Mouse (Mus musculus): Measurements from ENCODE around the gene Adrm1. TPM values are rescaled to one million over a fixed set of nuclear protein-coding genes. Genes with fewer than 3 reads are reported as not detected.
A peak's percentile ranks its signal among the peaks of the same experiment; 100 is the strongest.

Adrm1 gene
- total and polyA plus RNA-seq, 3 experiments: 287 to 312 TPM; not detected in 1

GRCm38 (mm10) chr2:180170151-180170805 lies 1.0 kb upstream of the Adrm1 start:
- no peak for TF ChIP-seq POLR2AphosphoS5 (IDR thresholded peaks at IDR 0.05; ENCODE audit: borderline replicate concordance, low read depth, low read length)
- no peak for TF ChIP-seq ELF1 (IDR thresholded peaks at IDR 0.05; ENCODE audit: low read depth, low read length)
- TF ChIP-seq POLR2AphosphoS2 (IDR thresholded peaks at IDR 0.05; ENCODE audit: low read length): no peak
- no peak for TF ChIP-seq USF2 (IDR thresholded peaks at IDR 0.05; ENCODE audit: borderline replicate concordance in 1 of 2, insufficient read depth in 1 of 2, low read depth in 1 of 2, low read length in 2 of 2)
- no peak for TF ChIP-seq USF1 (IDR thresholded peaks at IDR 0.05; ENCODE audit: low read depth, low read length)
- TF ChIP-seq KAT2A (conservative IDR thresholded peaks at IDR 0.05; ENCODE audit: low read depth, low read length): no peak
- no peak for TF ChIP-seq EP300 (IDR thresholded peaks at IDR 0.05; ENCODE audit: low read depth in 1 of 2, low read length in 2 of 2)
- TF ChIP-seq CHD1 (IDR thresholded peaks at IDR 0.05; ENCODE audit: low read depth, low read length): no peak
- TF ChIP-seq MYC (IDR thresholded peaks at IDR 0.05; ENCODE audit: low read depth, low read length): no peak
- no peak for TF ChIP-seq MYB (IDR thresholded peaks at IDR 0.05; ENCODE audit: low read depth, low read length)
- TF ChIP-seq UBTF (IDR thresholded peaks at IDR 0.05; ENCODE audit: borderline replicate concordance, insufficient read depth, low read depth, low read length): no peak
- TF ChIP-seq GATA1 (IDR thresholded peaks at IDR 0.05; ENCODE audit: low read depth, low read length): no peak
- no peak for TF ChIP-seq RCOR1 (IDR thresholded peaks at IDR 0.05; ENCODE audit: low read depth, low read length)
- no peak for TF ChIP-seq MEF2A (IDR thresholded peaks at IDR 0.05; ENCODE audit: extremely low read depth, insufficient replicate concordance, low read depth, low read length, poor library complexity, severe bottlenecking)
- TF ChIP-seq CHD2 (IDR thresholded peaks at IDR 0.05; ENCODE audit: low read length): no peak
- TF ChIP-seq SIN3A (IDR thresholded peaks at IDR 0.05; ENCODE audit: low read length): no peak
- no peak for TF ChIP-seq BHLHE40 (IDR thresholded peaks at IDR 0.05; ENCODE audit: borderline replicate concordance, low read depth, low read length)
- no peak for TF ChIP-seq TCF12 (IDR thresholded peaks at IDR 0.05; ENCODE audit: low read depth, low read length)
- Histone ChIP-seq H3K9ac (ENCODE audit: control insufficient read depth, low read depth, low read length, poor library complexity, severe bottlenecking) (peak overlapping the region; percentile 84), H3K36me3 (ENCODE audit: control insufficient read depth in 1 of 2, insufficient read depth in 2 of 2, low read length in 2 of 2) (peaks cover 4 to 8% of the 10 kb centered on the region in 2 experiments), H3K79me2 (ENCODE audit: control insufficient read depth, insufficient read depth, low read length, poor library complexity) (peaks cover 30% of the 10 kb centered on the region), H3K4me3 (ENCODE audit: control insufficient read depth in 1 of 2, insufficient read depth in 1 of 2, low read depth in 2 of 2, low read length in 2 of 2) (peak overlapping the region in 1 of 2 experiments; percentile 72; a peak in 3 of 4 replicates), H3K9me3 (replicated peaks; ENCODE audit: insufficient read depth, low read length) (no peaks in the 10 kb centered on the region), H3K27me3 (ENCODE audit: control insufficient read depth in 1 of 2, insufficient read depth in 2 of 2, low read length in 2 of 2) (no peaks in the 10 kb centered on the region), H3K27ac (ENCODE audit: control insufficient read depth, low read depth, low read length) (peak overlapping the region; percentile 50), H3K4me1 (ENCODE audit: control insufficient read depth in 1 of 2, insufficient read depth in 2 of 2, low read length in 2 of 2) (peaks cover 0 to 21% of the 10 kb centered on the region in 2 experiments; a peak in 2 of 4 replicates)
- DNase-seq (ENCODE audit: low read depth, low spot score): no peak

- TF ChIP-seq NELFE (IDR thresholded peaks at IDR 0.05; ENCODE audit: low read depth, low read length) (peak; percentile 83), POLR2A (IDR thresholded peaks at IDR 0.05; ENCODE audit: control insufficient read depth in 1 of 2, insufficient read depth in 1 of 2, low read depth in 1 of 2, low read length in 2 of 2, poor library complexity in 1 of 2) (peak; percentile 70 to 71; a peak in 3 of 4 replicates), MEF2A (IDR thresholded peaks at IDR 0.05; ENCODE audit: extremely low read depth, insufficient replicate concordance, low read depth, low read length, poor library complexity, severe bottlenecking) (no peak), NRF1 (IDR thresholded peaks at IDR 0.05; ENCODE audit: insufficient read depth, low read depth, low read length, poor library complexity, severe bottlenecking) (peak; percentile 61; the same call in 1 of the 2 replicates)
- Histone ChIP-seq H3K9ac (ENCODE audit: control insufficient read depth, low read depth, low read length, poor library complexity, severe bottlenecking) (peak overlapping the region; percentile 92), H3K27ac (ENCODE audit: control insufficient read depth, low read depth, low read length) (peak overlapping the region; percentile 72), H3K4me3 (ENCODE audit: control insufficient read depth in 1 of 2, insufficient read depth in 1 of 2, low read depth in 2 of 2, low read length in 2 of 2) (peak overlapping the region; percentile 78 to 84), H3K79me2 (ENCODE audit: control insufficient read depth, insufficient read depth, low read length, poor library complexity) (peaks cover 30% of the 10 kb centered on the region), H3K27me3 (ENCODE audit: control insufficient read depth in 1 of 2, insufficient read depth in 2 of 2, low read length in 2 of 2) (no peaks in the 10 kb centered on the region), H3K9me3 (replicated peaks; ENCODE audit: insufficient read depth, low read length) (no peaks in the 10 kb centered on the region), H3K4me1 (ENCODE audit: control insufficient read depth in 1 of 2, insufficient read depth in 2 of 2, low read length in 2 of 2) (peaks cover 0 to 21% of the 10 kb centered on the region in 2 experiments; a peak in 2 of 4 replicates), H3K36me3 (ENCODE audit: control insufficient read depth in 1 of 2, insufficient read depth in 2 of 2, low read length in 2 of 2) (peaks cover 4 to 8% of the 10 kb centered on the region in 2 experiments)
- DNase-seq (ENCODE audit: low read depth, low spot score): peak; percentile 46
Measured at GRCm38 (mm10) chr2:180171522-180172070, 311 bp downstream of the Adrm1 start.

Measured in MEL (cell line).